Comparison of ENCODE assay signal across 10 mouse cellular contexts in the genomic region with DNA sequence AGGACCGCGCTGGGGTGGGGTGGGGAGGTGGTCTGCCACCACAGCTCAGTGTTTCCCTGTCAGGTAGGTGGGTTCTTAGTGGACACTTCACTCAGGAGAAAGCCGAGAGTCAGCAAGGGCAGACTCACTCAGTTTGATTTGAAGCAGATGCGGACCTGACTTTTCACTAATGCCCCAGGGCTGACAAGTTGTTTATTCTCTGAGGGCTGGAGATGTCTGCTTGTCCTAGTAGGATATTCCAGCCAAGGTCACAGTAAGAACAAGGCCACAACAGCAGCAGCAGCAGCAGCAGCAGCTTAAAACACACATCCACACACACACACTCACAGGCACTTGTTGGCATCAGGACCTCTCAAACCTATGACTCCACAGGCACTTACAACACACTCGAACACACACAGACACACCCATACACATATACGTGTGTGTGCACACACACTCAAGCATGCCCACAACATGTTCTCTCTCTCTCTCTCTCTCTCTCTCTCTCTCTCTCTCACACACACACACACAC. TPM values are rescaled to one million over a fixed set of nuclear protein-coding genes. Genes with fewer than 3 reads are reported as not detected.
DNase-seq lines count a peak whose midpoint lies in the region; ATAC-seq and TF ChIP-seq lines count a peak whose summit lies in the region.
"Had no signal": no experiment of that assay in that cellular context is flagged by ENCODE, and none has a peak within 500 bp of the region (broad histone marks: within the 10 kb centered on the region; RNA-seq: fewer than 3 reads in every experiment).

No protein-coding gene starts in this region.

- WGBS in forebrain, embryonic 14.5 days = 59% methylated on average over 6 of the region's 6 CpGs
- WGBS in forebrain, postnatal 0 days = 78% methylated on average over 6 of the region's 6 CpGs
- WGBS in liver, adult 2 months = 72% methylated on average over 6 of the region's 6 CpGs
- 38% methylated on average over 6 of the region's 6 CpGs for WGBS in heart, postnatal 0 days

- no peaks in the 10 kb centered on the region for H3K36me3 ChIP-seq in forebrain, embryonic 14.5 days (ENCODE audit: control insufficient read depth, insufficient read depth, low read length)
- H3K36me3 ChIP-seq in forebrain, postnatal 0 days (ENCODE audit: insufficient read depth) = no peaks in the 10 kb centered on the region
- H3K36me3 ChIP-seq in liver, adult 2 months (ENCODE audit: control insufficient read depth, insufficient read depth, low read length) = no peaks in the 10 kb centered on the region
- no peaks in the 10 kb centered on the region for H3K36me3 ChIP-seq in heart, postnatal 0 days (replicated peaks; ENCODE audit: control insufficient read depth, insufficient read depth, low read length)
- H3K36me3 ChIP-seq: liver, embryonic 15.5 days had no signal

- DNase-seq in forebrain, embryonic 14.5 days (ENCODE audit: low spot score) = no peak
- DNase-seq in forebrain, postnatal 0 days = no peak
- peak; percentile 14 for DNase-seq in liver, adult 2 months (ENCODE audit: extremely low read depth, low read depth, low spot score)
- no peak for DNase-seq in liver
- peak; percentile 25 for DNase-seq in A20 (ENCODE audit: low read depth, low spot score)
- DNase-seq in heart, postnatal 0 days (ENCODE audit: low spot score) = no peak
- no peak for DNase-seq in left cerebral cortex, adult 8-10 months (ENCODE audit: low spot score in 2 of 2)

- no peak overlapping the region for H3K4me2 ChIP-seq in forebrain, embryonic 14.5 days (ENCODE audit: low read length)
- H3K4me2 ChIP-seq in forebrain, postnatal 0 days (ENCODE audit: low read depth) = no peak overlapping the region
- no peak overlapping the region for H3K4me2 ChIP-seq in heart, postnatal 0 days (ENCODE audit: low read depth, low read length)

- no peak for TF ChIP-seq EP300 in heart, postnatal 0 days (IDR thresholded peaks at IDR 0.05; ENCODE audit: low read depth)

- H3K9ac ChIP-seq in forebrain, embryonic 14.5 days (ENCODE audit: low read length) = no peak overlapping the region
- H3K9ac ChIP-seq in forebrain, postnatal 0 days = no peak overlapping the region
- no peak overlapping the region for H3K9ac ChIP-seq in liver, adult 2 months (ENCODE audit: low read depth, low read length)
- H3K9ac ChIP-seq in heart, postnatal 0 days (replicated peaks; ENCODE audit: low read depth, low read length) = 0 out of 2 replicates have a peak overlapping the region, but pooled peaks have one; percentile 0
- H3K9ac ChIP-seq: liver, embryonic 15.5 days had no signal

- ATAC-seq in forebrain, embryonic 14.5 days = 0 out of 2 replicates have a peak, but pooled peaks have one; percentile 4
- no peak for ATAC-seq in forebrain, postnatal 0 days
- ATAC-seq in heart, postnatal 0 days (ENCODE audit: insufficient read depth, low read depth) = no peak
- no peak for ATAC-seq in CD4-positive, CD25-positive, alpha-beta regulatory T cell, adult 4 months

- no peak for TF ChIP-seq POLR2A in liver, adult 2 months (IDR thresholded peaks at IDR 0.05; ENCODE audit: extremely low read depth, insufficient read depth, low read length)

- no peak overlapping the region for H3K27ac ChIP-seq in forebrain, embryonic 14.5 days (ENCODE audit: low read depth, low read length)
- H3K27ac ChIP-seq in forebrain, postnatal 0 days (ENCODE audit: low read depth, low read length) = no peak overlapping the region
- H3K27ac ChIP-seq in liver, adult 2 months (replicated peaks; ENCODE audit: insufficient read depth, low read depth, low read length) = no peak overlapping the region
- peak overlapping the region; percentile 86 for H3K27ac ChIP-seq in heart, postnatal 0 days (ENCODE audit: low read depth)
- H3K27ac ChIP-seq: liver, embryonic 15.5 days had no signal

- no peaks in the 10 kb centered on the region for H3K9me3 ChIP-seq in forebrain, embryonic 14.5 days (replicated peaks; ENCODE audit: control insufficient read depth, low read length)
- H3K9me3 ChIP-seq in forebrain, postnatal 0 days (ENCODE audit: low read length) = no peaks in the 10 kb centered on the region
- H3K9me3 ChIP-seq in heart, postnatal 0 days (replicated peaks; ENCODE audit: control insufficient read depth, low read length) = no peaks in the 10 kb centered on the region
- H3K9me3 ChIP-seq: liver, embryonic 15.5 days had no signal

- H3K4me1 ChIP-seq in forebrain, embryonic 14.5 days (ENCODE audit: control insufficient read depth, insufficient read depth, low read length) = peaks cover 39% of the 10 kb centered on the region
- peaks cover 8% of the 10 kb centered on the region; the same call in 1 of the 2 replicates for H3K4me1 ChIP-seq in forebrain, postnatal 0 days (ENCODE audit: insufficient read depth)
- peaks cover 2% of the 10 kb centered on the region; the same call in 1 of the 2 replicates for H3K4me1 ChIP-seq in liver, adult 2 months (ENCODE audit: control insufficient read depth, insufficient read depth, low read length)
- peaks cover 56% of the 10 kb centered on the region for H3K4me1 ChIP-seq in heart, postnatal 0 days (ENCODE audit: control insufficient read depth, insufficient read depth)

- no peak for TF ChIP-seq CTCF in forebrain, postnatal 0 days (IDR thresholded peaks at IDR 0.05; ENCODE audit: low read depth)
- no peak for TF ChIP-seq CTCF in liver, adult 2 months (IDR thresholded peaks at IDR 0.05; ENCODE audit: low read depth, low read length)
- no peak for TF ChIP-seq CTCF in heart, postnatal 0 days (IDR thresholded peaks at IDR 0.05; ENCODE audit: low read depth)

- no peak overlapping the region for H3K4me3 ChIP-seq in forebrain, embryonic 14.5 days (ENCODE audit: low read depth, low read length)
- no peak overlapping the region for H3K4me3 ChIP-seq in forebrain, postnatal 0 days (ENCODE audit: low read depth, low read length)
- no peak overlapping the region for H3K4me3 ChIP-seq in liver, adult 2 months (ENCODE audit: insufficient read depth, low read depth, low read length)
- H3K4me3 ChIP-seq in heart, postnatal 0 days (ENCODE audit: low read depth, low read length) = no peak overlapping the region

- no peaks in the 10 kb centered on the region for H3K79me2 ChIP-seq in liver, adult 2 months (ENCODE audit: control insufficient read depth, insufficient read depth, low read length)

- peaks cover 16% of the 10 kb centered on the region for H3K27me3 ChIP-seq in forebrain, embryonic 14.5 days (replicated peaks; ENCODE audit: control insufficient read depth, insufficient read depth, low read length)
- H3K27me3 ChIP-seq in forebrain, postnatal 0 days (ENCODE audit: insufficient read depth, low read length) = peaks cover 19% of the 10 kb centered on the region
- peaks cover 11% of the 10 kb centered on the region; the same call in 1 of the 2 replicates for H3K27me3 ChIP-seq in liver, adult 2 months (ENCODE audit: control insufficient read depth, insufficient read depth, low read length)
- 0 out of 2 replicates have a peak, but pooled peaks cover 6% of the 10 kb centered on the region for H3K27me3 ChIP-seq in heart, postnatal 0 days (ENCODE audit: control insufficient read depth, insufficient read depth, low read length)

RNA-seq across cellular contexts. Expression of gene Grhl3, which starts 2.3 kb away (rescaled TPM):
- 0.55 and 0.62 TPM in 2 replicates for polyA plus RNA-seq in forebrain, embryonic 14.5 days (2014; fragmentation: Nextera tagmentation; extraction: Ambion mirVana)
- total RNA-seq in forebrain, postnatal 0 days (2014; rRNA removed) = 1.0 and 1.5 TPM in 2 replicates
- 0.44 and 0.76 TPM in 2 replicates for polyA plus RNA-seq in forebrain, postnatal 0 days (2015; fragmentation: Nextera tagmentation; extraction: Ambion mirVana)
- total RNA-seq in liver, adult 2 months (2014; rRNA removed) = 0.07 and 0.09 TPM in 2 replicates
- 0.04 and 0.06 TPM in 2 replicates for polyA plus RNA-seq in liver, adult 2 months (2012; rRNA removed)
- total RNA-seq in heart, postnatal 0 days (2014; rRNA removed; ENCODE audit: low replicate concordance) = 1.8 and 1.9 TPM in 2 replicates
- polyA plus RNA-seq in heart, postnatal 0 days (2015; fragmentation: Nextera tagmentation; extraction: Ambion mirVana) = 1.4 and 1.9 TPM in 2 replicates
- total RNA-seq in left cerebral cortex, adult 8-10 months (2022) = 1 to 10 TPM; 1.1 to 1.8 (median 1.5) TPM
- polyA plus RNA-seq in CD4-positive, CD25-positive, alpha-beta regulatory T cell, adult 4 months (2017; shearing (Covaris generic)) = not detected
- total RNA-seq: CH12.LX had no signal

Comparison
In these comparisons a context has a peak if more than half of its experiments do, and no peak if none do; other contexts are left out.
1. DNase-seq: peak in liver, adult 2 months (single experiment) and A20 (single experiment); none in forebrain, embryonic 14.5 days (single experiment), forebrain, postnatal 0 days (single experiment), liver (single experiment), heart, postnatal 0 days (single experiment) and left cerebral cortex, adult 8-10 months (0 of 2).